Mouse (Mus musculus) heart, postnatal 10 days (tissue): ENCODE results near the gene Gys1. TPM values are rescaled to one million over a fixed set of nuclear protein-coding genes. Genes with fewer than 3 reads are reported as not detected.

ENCODE experiments used
- DNase-seq, 2 experiments: peaks; one replicate each; pipeline ENCODE4 v3.0.0; 2021
- intact Hi-C: fragments of 180-260 bp; cut with DNase I; formaldehyde crosslinking; loops from one replicate; pipeline ENCODE4 v1.15.1; 2025
- total RNA-seq, 2 experiments: library from RNA; stranded (reverse); gene quantifications; 2 replicates each; pipeline ENCODE4 v1.2.3; 2021

Gys1 gene
- total RNA-seq, 2 experiments from 2014 or later, result 74.6 to 79.0 TPM

DNA sequence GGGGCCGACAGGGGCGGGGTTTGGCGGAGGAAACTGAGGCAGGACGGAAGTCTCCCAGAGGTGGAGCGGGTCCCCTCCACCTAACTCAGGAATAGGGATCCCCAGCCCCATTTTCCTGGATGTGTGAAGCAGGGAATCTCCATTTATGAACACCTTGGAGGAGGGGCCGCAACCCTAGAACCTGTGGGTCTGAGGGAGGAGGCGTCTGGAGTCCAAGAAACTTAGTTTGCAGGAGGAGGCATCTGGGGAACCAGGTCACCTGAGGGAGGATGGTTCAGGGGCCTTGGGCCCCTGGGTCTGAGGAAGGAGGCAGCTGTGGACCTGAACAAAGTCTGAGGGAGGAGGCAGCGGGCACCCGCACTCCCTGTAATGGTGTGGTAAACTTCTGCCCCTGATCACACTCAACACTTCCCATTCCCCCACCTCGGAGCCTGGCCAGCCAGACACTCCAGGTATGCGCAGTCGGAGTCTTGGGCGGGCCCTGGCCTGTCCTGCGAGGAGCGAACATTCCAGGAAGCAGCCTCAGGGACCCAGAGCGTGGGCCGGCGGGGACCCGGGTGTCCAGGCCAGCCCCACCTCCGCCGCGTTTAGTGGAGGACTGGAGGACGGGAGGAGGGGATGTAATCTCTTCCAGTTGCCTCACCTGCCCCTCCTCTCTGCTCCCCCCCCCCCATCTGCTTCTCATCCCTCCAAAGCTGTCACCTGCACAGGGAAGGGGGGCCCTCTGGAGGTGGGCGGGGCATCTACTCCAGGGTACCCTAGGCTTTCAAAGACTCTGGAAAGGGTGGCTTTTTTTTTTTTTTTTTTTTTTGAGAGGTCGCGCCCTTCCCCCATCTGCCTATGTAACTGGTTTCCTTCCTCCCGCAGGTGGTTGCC lies 20.5 kb upstream of the Gys1 start:
- intact Hi-C loops, result no loop called here
- no peak for DNase-seq

DNA sequence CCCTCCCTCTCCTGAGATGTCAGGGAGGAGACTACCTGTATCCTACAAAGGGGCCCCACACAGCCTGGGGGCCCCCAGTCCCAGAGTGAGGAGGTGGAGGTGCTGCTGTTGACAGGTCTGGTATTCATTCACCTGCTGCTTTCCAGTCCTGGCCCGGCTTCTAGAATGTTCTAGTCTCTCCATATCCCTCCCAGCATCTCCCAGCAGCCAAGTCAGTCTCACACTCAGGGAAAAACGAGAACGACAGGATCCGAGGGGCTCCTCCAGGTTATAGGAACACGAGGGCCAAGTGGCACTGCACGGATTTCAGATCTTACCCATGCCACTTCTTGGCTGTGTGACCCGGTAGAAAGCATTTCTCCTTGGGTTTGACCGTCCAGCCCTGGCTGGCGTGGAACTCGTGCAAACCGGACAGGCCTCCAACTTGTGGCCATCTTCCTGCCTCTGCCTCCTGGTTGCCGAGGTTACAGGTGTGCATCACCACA lies 19.9 kb upstream of the Gys1 start:
- DNase-seq, result no peak
- intact Hi-C loops, result no loop called here

DNA sequence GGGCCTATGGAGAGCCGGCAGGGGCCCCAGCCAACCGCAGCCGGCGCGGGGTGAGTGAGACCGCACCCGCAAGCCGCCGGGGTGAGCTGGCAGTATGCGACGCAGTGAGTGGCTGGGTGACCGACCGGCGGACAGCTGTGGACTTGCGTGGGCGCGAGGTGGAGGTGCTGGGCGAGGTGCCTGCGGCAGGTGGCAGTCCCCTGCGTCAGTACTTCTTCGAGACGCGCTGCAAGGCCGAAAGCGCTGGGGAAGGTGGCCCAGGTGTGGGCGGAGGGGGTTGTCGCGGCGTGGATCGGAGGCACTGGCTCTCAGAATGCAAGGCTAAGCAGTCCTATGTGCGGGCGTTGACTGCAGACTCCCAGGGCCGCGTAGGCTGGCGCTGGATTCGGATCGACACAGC lies 19.0 kb upstream of the Gys1 start:
- intact Hi-C loops, result no loop called here
- no peak for DNase-seq

DNA sequence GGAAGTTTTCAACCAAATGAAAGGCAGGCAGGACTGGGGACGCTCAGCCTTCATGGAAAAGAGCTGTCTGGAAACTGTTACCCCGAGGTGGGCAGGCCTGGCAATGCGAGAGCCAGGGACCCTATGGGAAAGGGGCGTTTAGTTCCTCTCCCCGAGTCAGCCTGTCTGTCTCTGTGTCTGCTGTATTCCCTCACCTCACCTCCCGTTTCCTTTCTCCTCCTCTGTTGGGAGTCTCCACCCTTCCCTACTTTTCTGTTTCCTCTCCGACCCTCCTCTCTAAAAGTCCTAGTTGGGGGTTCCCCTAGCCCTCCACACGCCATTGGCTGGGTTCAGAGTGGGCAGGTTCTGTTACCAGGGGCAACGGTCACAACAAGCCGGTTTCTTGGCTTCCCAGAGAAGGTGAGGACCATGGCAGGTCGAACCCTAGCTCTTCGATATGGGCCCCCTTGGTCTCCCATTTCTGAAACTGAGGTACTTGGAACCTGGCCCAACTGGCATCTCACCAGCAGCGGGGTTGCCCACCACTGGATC lies 16.6 kb upstream of the Gys1 start:
- no peak for DNase-seq
- intact Hi-C loops, result no loop called here

DNA sequence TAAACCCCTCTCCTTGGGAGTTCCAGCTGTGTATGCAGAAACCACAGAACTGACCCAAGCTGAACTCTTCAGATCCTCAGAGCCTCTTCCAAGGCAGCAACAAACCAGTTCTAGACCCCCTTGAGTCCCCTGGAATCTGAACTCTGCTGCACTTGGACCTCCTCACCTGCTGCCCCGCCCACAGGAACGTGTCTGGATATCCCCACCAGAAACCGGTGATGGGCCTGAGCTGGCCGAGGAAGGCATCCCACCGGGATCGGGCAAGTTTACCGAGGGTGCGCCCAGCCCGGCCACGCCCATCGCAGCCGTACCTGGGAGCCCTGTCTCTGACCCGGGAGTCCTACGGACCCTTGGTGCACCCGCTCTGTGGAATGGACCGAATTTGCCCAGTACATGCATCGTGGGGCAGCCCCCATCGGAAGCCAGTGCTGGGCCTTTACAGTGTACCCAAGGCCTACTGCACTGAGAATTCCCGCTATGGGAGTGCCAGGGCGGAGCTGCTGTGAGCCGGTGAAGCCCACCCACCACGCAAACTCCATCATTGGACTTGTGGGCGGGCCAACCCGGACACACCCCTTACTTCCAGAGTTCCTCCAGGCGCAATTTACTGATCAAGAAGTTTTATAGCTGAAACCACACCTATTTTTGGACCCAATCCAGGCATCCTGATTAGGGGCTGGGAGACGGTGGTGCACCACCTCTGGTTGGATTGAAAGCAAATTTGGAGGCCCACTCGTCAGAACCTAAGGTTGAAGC lies 14.6 kb upstream of the Gys1 start:
- intact Hi-C loops, result no loop called here
- DNase-seq, result no peak

DNA sequence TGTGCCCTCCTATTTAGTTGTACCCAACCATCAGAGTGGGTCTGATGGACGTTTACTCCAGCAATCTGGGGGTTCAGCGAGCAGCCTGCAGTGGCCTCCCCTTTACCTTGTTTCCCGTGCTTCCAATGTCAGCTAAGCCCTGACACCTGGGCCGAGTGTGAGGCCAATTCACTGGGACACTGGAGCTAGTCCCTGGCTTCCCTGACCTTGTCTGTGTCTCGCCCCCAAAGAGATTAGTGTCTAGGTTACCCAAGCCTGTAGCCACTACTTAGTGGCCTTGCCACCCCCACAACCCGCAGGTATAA lies 14.1 kb upstream of the Gys1 start, which contains the start of gene Lhb:
Gene Lhb, plus strand, starts transcription at position 206 of the 305 bp plus-strand sequence.
- no peak for DNase-seq
- intact Hi-C loops, result no loop called here

DNA sequence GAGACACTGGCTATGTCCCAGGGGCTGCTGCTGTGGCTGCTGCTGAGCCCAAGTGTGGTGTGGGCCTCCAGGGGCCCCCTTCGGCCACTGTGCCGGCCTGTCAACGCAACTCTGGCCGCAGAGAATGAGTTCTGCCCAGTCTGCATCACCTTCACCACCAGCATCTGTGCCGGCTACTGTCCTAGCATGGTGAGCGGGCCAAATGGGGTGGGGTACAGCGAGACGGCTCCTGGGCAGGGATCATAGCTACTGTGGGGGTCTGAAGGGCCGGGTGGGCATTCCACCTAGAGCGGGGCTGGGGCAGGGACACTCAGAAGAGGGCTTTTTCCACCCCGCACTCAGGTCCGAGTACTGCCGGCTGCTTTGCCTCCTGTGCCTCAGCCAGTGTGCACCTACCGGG lies 13.4 kb upstream of the Gys1 start:
- intact Hi-C loops, result no loop called here
- DNase-seq, result no peak

DNA sequence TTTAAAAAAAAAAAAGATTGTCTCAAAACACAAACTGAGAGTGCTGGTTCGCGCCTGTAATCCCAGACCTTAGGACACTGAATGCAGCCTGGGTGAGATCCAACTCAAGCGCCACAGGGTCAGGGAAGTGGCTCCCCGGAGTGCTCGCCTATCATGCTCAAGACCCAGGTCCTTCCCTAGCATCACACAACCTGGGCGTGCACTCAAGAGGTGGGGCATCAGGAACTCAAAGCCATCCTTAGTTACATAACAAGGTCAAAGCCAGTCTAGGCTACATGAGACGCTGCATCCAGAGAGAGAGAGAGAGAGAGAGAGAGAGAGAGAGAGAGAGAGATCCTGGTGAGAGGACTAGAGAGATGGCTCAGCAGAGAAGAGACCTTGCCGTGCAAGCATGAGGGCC lies 8.1 kb upstream of the Gys1 start:
- intact Hi-C loops, result no loop called here
- DNase-seq, result no peak

DNA sequence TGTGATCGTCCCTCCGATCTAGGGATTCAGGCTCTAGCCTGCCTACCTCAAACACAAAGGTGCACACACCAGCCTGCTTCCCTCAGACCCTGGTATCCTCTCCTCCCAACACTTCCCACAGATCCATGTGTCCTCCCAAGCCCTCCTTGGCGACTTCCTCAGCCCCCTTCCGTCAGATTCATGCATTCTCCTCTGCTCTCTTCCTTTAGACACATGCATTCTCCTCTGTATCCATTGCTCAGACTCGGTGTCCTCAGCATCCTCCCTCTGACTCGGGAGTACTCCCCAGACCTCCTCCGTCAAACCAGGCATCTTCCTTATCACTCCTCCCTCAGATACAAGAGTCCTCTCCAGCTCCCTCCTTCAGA lies 825 bp upstream of the Gys1 start:
- intact Hi-C loops, result loop anchor here (2.0 kb wide), 2 partner anchors 25 to 29 kb away; partner anchors contain the start of genes Ftl1 and Kcna7
- no peak for DNase-seq

DNA sequence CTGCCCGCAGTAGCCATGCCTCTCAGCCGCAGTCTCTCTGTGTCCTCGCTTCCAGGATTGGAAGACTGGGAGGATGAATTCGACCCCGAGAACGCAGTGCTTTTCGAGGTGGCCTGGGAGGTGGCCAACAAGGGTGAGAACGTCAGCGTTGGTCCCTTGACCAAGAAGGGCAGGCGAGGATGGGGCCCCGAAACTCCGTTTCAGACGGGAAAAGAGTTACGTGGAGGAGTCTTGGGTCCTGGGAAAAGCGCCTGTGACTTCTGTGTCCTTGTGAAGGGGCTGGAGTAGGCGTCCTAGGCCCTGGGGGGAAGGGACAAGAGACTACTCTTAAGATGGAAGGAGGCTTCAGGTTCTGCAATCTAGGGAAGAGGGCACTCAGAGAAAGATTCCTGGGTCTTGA lies 394 bp downstream of the Gys1 start:
- DNase-seq, result no peak
- intact Hi-C loops, result loop anchor here (2.0 kb wide), 2 partner anchors 24 to 30 kb away; partner anchors contain the start of genes Ftl1 and Kcna7

DNA sequence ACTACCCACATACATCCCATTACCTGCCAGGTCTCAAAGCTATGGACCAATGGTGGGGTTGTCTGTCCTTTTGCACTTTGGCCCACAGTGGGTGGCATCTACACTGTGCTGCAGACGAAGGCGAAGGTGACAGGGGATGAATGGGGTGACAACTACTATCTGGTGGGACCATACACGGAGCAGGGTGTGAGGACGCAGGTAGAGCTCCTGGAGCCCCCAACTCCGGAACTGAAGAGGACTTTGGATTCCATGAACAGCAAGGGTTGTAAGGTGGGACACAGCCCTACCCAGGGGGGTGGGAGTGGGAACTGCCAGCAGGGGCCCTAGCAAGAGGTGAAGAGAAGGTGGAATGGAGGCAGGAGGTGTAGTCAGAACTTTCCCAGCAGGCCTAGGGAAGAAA lies 1.8 kb downstream of the Gys1 start:
- intact Hi-C loops, result no loop called here

DNA sequence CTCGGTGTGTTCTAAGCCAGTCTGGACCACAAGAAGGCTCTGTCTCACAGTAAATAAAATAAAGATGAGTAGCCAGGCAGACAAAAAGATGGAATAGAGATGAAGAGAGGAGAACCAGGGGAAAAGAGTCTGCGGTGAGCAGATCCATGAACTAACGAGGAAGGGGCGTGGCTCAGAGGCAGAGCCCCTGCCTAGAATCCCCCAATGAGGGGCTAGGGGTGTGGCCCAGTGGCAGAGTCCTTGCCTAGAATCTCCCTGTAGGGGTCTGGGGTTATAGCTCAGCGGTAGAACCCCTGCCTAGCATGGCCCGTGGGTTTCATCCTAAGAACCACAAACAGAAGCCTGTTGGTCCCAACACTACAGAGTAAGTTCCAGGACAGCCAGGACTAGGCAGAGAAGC lies 2.4 kb downstream of the Gys1 start:
- intact Hi-C loops, result no loop called here

More for the DNA sequence above, 1.8 kb downstream of the Gys1 start:
- DNase-seq, result no peak

DNA sequence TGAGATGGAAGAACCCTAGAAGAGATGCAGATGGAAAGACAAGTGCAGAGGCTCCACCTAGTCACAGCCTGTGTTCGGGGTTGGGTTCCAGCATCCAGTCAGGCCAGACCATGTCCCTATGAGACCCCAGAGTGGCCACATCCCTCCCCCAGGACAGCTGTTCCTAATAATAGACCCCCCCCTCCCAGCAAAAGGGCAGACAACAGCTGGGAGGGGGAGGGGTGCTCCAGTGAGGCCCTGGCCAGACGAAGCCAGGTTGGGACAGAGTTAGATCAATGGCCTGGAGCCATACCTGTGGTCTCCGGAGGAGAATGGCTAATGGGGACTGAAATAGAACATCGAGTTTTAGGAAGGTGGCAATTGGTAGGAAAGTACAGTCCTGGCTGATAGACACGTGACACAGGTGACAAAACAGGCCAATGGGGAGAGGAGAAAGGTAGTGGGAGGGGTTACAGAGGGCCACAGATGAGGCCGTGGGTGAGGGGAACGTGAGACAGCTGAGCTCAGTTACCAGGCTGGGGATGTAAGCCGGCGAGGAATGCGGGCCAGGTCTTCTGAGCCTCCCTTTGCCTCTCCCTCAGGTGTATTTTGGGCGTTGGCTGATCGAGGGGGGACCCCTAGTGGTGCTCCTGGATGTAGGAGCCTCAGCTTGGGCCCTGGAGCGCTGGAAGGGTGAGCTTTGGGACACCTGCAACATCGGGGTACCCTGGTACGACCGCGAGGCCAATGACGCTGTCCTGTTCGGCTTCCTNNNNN lies 3.1 kb downstream of the Gys1 start, which contains the start of gene Ruvbl2:
Gene Ruvbl2, minus strand, starts transcription at position 576 of the 756 bp plus-strand sequence.
- intact Hi-C loops, result no loop called here
- no peak for DNase-seq

More for the DNA sequence above, 2.4 kb downstream of the Gys1 start:
- DNase-seq, result no peak

DNA sequence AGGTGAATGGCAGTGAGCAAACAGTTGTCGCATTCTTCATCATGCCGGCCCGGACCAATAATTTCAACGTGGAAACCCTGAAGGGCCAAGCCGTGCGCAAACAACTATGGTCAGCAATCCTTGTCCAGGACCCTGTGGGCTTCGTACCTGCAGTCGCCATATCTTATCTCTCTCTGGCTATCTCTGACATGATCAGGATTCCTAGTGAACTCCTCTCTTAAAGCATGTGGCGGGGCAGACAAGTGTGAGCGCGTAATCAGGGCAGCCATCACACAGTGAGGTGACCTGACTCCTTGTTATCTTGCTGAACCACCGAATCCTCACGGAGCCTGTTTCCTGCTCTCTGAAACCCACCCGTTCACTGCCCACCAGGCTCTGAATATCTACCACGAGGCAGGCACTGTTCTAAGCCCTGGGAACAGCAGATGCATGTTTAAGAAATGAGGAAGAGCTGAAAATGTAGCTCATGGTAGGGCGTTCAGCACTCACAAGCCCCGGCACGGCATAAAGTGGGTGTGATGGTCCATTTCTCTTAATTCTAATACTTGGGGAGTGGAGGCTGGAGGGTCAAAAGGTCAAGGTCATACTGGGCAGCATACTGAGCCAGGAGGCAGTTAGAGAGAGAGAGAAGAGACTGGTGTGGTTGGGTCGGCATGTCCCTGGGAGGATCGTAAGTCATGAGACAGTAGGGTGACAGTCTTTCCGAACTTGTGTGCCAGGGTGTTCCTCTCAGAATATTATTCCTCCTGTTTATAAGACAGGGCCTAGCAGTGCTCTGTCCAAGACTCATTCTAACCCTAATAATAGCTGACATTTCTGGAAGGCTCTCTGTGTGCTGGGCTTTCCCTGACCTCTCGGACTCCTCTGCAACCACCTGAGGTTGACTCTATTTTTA lies 9.1 kb downstream of the Gys1 start:
- DNase-seq, result no peak
- intact Hi-C loops, result no loop called here

DNA sequence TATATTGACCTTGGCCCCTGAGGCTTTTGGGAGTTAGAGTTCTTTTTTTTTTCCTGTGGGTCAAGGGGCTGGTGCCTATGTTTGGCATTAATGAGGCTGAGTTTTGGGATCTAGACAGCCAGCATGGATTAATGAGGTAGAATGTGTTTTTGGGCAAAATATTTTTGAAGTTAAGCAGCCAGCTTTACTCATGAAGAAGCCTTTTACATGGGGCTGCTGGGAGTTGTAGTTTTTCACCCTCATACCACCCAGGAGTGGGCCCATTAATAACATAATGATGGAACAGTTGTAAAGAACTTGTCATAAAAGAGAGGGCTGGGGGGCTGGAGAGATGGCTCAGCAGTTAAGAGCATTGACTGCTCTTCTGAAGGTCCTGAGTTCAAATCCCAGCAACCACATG lies 11.9 kb downstream of the Gys1 start:
- intact Hi-C loops, result loop anchor here (5.0 kb wide), 1 partner anchor 144 kb away; no protein-coding TSS in a partner anchor
- no peak for DNase-seq

DNA sequence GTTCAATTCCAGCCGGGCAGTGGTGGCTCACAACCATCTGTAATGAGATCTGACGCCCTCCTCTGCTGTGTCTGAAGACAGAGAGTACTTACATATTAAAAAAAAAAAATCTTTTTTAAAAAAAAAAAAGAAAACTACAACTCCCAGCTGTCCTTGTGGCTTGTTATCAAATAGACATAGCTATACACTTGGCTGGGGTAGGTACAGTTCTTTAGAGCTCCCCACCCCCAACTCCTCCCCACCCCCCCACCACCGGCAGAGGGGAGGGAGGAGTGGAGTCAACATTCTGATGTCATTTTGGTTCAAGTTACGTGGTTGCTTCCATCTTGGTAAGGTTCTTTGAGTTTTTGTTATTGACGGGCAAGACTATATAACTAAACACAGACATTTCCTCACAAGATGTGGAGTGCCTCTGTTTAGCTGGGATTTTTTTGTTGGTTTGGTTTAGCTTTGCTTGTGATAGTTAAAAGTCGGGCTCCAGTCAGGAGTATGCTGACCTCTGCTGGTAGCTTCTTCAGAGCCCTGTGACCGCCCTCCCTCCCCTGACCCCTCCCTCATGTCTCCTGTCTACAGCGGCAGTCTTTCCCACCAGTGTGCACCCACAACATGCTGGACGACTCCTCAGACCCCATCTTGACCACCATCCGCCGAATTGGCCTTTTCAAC lies 12.8 kb downstream of the Gys1 start:
- intact Hi-C loops, result loop anchor here (5.0 kb wide), 1 partner anchor 145 kb away; no protein-coding TSS in a partner anchor
- peak; percentile 55 to 67 for DNase-seq

DNA sequence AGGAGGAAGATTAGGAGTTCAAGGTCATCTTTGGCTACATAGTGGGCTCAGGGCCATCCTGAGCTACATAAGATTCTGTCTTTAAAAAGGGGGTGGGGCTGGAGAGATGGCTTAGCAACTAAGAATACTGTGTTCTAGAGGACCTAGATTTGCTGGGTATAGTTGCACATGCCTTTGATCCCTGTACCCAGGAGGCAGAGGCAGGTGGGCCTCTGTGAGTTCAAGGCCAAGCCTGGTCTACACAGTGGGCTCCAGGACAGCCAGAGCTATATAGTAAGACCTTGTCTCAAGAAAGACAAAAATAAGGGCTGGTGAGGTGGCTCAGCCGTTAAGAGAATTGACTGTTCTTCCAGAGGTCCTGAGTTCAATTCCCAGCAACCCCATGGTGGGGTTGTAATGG lies 15.3 kb downstream of the Gys1 start:
- no peak for DNase-seq
- intact Hi-C loops, result loop anchor here (5.0 kb wide), 2 partner anchors 112 to 148 kb away; no protein-coding TSS in a partner anchor

DNA sequence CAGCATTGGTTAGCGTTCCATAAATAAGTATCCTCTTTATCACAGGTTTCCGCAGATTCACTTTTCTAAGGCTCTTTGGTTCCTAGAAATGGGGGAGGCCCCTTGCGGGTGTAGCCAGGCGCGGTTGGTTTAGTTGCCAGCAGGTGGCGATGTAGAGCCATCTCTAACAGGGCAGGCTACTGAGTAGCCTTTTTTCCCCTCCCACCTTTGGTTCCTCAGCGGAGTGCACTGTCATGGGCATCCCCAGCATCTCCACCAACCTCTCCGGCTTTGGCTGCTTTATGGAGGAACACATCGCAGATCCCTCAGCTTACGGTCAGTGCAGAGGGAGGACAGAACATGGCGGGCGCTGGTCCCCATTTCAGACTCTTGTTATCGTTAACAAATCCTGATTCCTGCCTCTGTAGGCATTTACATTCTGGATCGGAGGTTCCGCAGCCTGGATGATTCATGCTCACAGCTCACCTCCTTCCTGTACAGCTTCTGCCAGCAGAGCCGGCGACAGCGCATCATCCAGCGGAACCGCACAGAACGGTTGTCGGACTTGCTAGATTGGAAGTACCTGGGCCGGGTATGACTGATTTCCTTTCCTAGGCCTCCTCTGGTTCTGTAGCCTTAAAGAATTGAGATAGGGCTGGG lies 16.8 kb downstream of the Gys1 start:
- DNase-seq, result peak; percentile 82 to 91
- intact Hi-C loops, result loop anchor here (5.0 kb wide), 1 partner anchor 111 kb away; no protein-coding TSS in a partner anchor
